Mouse (Mus musculus) left cerebral cortex, adult 18-20 months (tissue): Measurements from ENCODE around the gene Lrmda. TPM values are rescaled to one million over a fixed set of nuclear protein-coding genes. Genes with fewer than 3 reads are reported as not detected.

Experiments
- microRNA-seq, 2 experiments: library from miRNA; unstranded; fragments of <30 nt; microRNA quantifications; one replicate each; pipeline ENCODE4 v1.2.0; 2021
- total RNA-seq, 2 experiments: library from RNA; stranded (reverse); gene quantifications; 2 replicates each; pipeline ENCODE4 v1.2.3; 2021

Lrmda gene
- total RNA-seq, 2 experiments from 2014 or later: 1.4 to 1.7 TPM

Small RNA genes within 50 kb of the gene (microRNA-seq; reads per million reads assigned to microRNA genes)
- 0 reads per million in 2 experiments for gene Gm27532

Other genes with a start within 250 kb of the Lrmda start
- gene Vdac2, start 194.5 kb upstream of the Lrmda start, total RNA-seq: 100 to 1,000 TPM; 228 to 254 TPM
- gene Comtd1, start 170.7 kb upstream of the Lrmda start, total RNA-seq: 10 to 100 TPM; 26.7 to 34.2 TPM
- 1 to 10 TPM; 3.9 to 4.5 TPM for gene Zfp503, start 30.1 kb upstream of the Lrmda start, total RNA-seq